Mouse (Mus musculus) adrenal gland, postnatal 25 days (tissue): ENCODE results near the gene 2210016L21Rik. TPM values are rescaled to one million over a fixed set of nuclear protein-coding genes. Genes with fewer than 3 reads are reported as not detected.

Experiments used
- DNase-seq: peaks from one replicate; pipeline ENCODE4 v3.0.0; 2021; ENCODE audit warnings: mixed read lengths
- total RNA-seq: library from RNA; stranded (reverse); gene quantifications from 2 replicates; pipeline ENCODE4 v1.2.3, GENCODE M21; 2021

The 2210016L21Rik gene
- total RNA-seq, 1 experiment from 2014 or later, result 46.2 TPM

DNA sequence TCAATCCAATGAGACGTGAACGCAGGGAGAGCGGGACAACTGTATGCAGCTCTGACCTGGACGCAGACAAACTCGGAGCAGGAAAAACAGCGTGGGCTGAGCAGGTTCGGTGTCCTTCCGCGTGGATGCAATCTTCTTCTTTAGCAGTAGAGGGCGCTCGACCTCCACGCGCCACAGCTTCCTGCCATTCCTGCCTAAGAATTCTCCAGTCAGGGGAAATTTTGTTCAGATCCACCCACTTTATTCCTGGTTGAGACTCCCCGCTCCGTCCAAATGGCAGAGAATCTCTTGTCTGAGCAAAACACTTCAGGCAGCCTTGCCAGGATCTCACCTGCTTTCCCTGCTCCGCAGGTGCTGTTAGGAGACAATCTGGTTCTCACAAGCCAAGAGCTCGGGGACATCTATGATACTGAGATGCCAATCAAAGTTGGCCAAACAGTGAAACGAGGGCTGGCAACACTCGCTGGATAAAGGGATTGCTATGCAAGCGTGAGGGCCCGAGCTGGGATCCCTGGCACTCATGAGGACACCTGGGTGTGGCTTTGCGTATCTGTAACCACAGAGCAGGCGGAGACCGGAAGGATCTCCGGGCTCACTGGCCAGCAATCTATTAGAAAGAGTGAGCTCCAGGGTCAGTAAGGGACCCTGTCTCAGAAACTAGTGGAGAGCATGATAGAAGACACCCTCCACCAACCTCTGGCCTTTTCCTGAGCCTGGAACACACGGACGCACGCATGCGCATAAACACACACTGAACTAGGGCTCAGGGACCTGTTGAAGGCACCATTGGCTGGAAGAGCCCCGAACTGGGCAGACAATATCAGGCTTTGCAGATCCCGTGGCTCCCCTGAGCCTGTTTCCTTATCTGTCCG is 37.5 kb downstream of the 2210016L21Rik start:
- peak; percentile 68 for DNase-seq

DNA sequence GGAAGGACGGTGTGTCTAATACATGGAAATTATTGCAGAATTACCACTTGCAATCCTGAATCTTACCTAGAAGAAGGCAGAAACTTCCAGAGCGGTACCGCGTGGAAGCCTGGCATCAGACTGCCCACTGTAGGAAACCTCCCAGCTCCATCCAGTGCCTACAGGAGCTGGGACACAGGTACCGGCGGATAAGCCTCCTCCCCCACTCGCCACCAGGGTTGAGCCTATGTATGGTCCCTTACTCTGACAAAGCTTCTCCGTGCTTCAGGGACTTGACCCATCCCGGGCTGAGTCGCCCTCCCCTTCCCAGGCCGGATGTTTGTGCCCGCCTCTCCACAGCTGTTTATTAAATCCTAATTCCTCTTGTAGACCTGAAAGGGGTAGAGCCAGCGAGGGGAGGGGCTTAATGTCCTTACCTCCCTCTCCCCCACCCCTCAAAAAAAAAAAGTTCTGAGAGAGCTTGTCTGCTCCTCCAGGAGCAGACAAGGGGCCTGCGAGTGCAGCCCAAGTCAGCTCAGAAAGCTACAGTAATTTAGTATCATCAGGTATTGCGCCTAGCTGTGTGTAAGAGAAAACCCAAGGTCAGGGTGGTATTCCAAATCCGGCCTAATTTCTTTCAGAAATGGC is 38.3 kb downstream of the 2210016L21Rik start:
- no peak for DNase-seq

DNA sequence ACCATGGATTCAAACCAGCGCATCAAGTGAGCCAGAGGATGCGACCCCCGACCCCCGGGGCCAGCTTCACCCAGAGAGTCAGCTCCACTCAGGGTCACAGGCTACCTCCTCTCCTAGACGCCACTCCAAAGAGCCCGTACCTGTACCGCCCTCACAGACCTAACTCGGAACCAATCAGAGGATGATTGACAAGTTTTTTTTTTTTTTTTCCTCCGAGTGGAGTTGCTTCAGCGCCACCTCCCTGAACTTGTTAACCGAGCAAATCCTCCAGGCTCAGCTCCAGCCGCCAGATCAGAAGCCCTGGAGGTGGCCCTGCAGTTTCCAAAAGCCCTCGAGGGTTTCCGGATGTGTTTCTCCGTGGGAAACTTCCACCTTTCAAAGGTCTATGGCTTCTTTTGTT is 40.0 kb downstream of the 2210016L21Rik start:
- DNase-seq, result no peak

DNA sequence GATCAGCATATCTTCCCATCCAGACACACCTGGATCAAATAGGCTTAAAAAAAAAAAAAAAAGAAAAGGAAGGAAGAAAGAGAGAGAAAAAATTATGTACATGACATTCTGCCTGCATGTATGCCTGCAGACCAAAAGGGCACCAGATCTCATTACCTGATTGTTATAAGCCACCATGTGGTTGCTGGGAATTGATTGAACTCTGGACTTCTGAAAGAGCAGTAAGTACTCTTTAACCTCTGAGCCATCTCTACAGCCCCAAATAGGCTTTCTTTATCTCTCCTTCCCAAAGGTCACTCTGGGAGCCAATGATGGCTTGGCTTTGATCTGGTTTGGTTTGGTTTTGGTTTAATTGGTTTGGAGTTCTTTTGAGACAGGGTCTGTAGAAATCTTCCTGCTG is 43.1 kb downstream of the 2210016L21Rik start:
- DNase-seq, result no peak

DNA sequence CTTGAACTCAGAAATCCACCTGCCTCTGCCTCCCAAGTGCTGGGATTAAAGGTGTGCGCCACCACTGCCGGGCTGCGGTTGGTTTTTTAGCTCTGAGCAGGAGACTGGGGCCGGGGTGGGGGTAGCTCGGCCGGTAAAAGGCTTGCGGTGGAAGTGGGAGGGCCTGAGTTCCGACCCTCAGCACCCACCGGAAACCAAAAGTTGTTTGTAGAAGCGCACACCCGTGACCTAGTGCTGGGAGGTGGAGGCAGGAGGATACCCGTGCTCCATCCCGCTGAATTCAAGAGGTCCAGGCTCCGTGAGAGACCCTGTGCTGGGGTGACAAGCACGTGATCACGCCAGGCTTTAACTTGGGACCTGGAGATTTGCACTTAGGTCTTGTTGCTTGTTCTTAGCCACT is 54.5 kb downstream of the 2210016L21Rik start:
- no peak for DNase-seq

DNA sequence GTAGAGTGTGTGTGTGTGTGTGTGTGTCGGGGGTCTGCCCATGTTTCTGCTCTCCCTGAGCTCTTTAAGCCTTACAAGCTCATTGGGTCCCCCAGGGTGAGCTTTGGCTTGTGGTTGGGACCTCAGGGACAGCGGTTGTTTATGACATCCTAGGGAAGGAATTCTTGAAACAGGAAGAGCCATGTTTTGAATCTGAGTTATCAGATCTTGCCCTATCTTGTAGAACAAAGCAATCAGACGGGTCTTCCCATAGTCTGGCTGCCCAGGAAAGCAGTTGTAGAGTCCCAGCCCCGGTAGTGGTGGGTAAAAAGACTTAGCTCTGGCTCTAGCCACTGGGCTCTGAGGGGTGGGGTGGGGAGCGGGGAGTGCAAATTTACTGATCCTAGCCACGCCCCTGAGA is 55.4 kb downstream of the 2210016L21Rik start:
- no peak for DNase-seq

Other genes with a start within 250 kb of the 2210016L21Rik start
- gene Tchp, start 234.4 kb upstream of the 2210016L21Rik start, total RNA-seq, result 13.5 and 14.6 TPM in 2 replicates
- gene Ankrd13a, start 167.5 kb upstream of the 2210016L21Rik start, total RNA-seq, result 74.6 and 93.8 TPM in 2 replicates
- 50.4 and 52.3 TPM in 2 replicates for gene Git2, start 166.6 kb upstream of the 2210016L21Rik start, total RNA-seq
- 35.7 and 47.5 TPM in 2 replicates for gene 1500011B03Rik, start 118.7 kb upstream of the 2210016L21Rik start, total RNA-seq
- gene 4930519G04Rik, start 88.5 kb upstream of the 2210016L21Rik start, total RNA-seq, result not detected in 2 replicates
- gene Gm9936, start 83.5 kb upstream of the 2210016L21Rik start, total RNA-seq, result 0.09 TPM in 1 of 2 replicates, not detected in the other
- 10.7 and 18.9 TPM in 2 replicates for gene Oasl2, start 45.2 kb upstream of the 2210016L21Rik start, total RNA-seq
- 1.3 and 1.8 TPM in 2 replicates for gene Oasl1, start 18.9 kb upstream of the 2210016L21Rik start, total RNA-seq
- 0.29 TPM in 1 of 2 replicates, not detected in the other for gene Hnf1a, start 28.9 kb downstream of the 2210016L21Rik start, total RNA-seq
- 52.2 and 59.0 TPM in 2 replicates for gene Sppl3, start 69.0 kb downstream of the 2210016L21Rik start, total RNA-seq
- not detected in 2 replicates for gene Gm10401, start 156.1 kb downstream of the 2210016L21Rik start, total RNA-seq
- 181 and 197 TPM in 2 replicates for gene Acads, start 177.2 kb downstream of the 2210016L21Rik start, total RNA-seq
- gene Unc119b, start 192.8 kb downstream of the 2210016L21Rik start, total RNA-seq, result 36.2 and 41.3 TPM in 2 replicates
- gene Mlec, start 216.0 kb downstream of the 2210016L21Rik start, total RNA-seq, result 139 and 194 TPM in 2 replicates